Mouse (Mus musculus) cerebellum, adult 2 months (tissue): Measurements from ENCODE around the gene Atg4d. TPM values are rescaled to one million over a fixed set of nuclear protein-coding genes. Genes with fewer than 3 reads are reported as not detected.
"Not testable (repeated sequence)": the region's sequence is repeated elsewhere in the genome, so short reads cannot be mapped to it uniquely, and the experiment has no call there.

Experiments
- DNase-seq, 2 experiments: peaks; one replicate each; pipeline ENCODE4 v3.0.0; 2021
- H3K27ac ChIP-seq: fragments of 200-500 bp; 2 replicates; pipeline ENCODE4 v1.5.1; 2012; ENCODE audit warnings: low read length, control low read depth, inconsistent platforms; ENCODE audit not compliant: insufficient read depth
- H3K27me3 ChIP-seq: fragments of 200-500 bp; 2 replicates; pipeline ENCODE4 v1.6.1; 2012; ENCODE audit warnings: inconsistent platforms, mild to moderate bottlenecking, low read length, moderate library complexity; ENCODE audit not compliant: control insufficient read depth, insufficient read depth
- H3K4me1 ChIP-seq: fragments of 200-500 bp; 2 replicates; pipeline ENCODE4 v1.6.1; 2011; ENCODE audit warnings: low read length; ENCODE audit not compliant: control insufficient read depth, insufficient read depth
- H3K4me3 ChIP-seq: fragments of 200-500 bp; replicated peaks from 2 replicates; pipeline ENCODE3; 2011; ENCODE audit warnings: mild to moderate bottlenecking, low read depth, low read length, control low read depth; ENCODE audit not compliant: insufficient read depth
- CTCF ChIP-seq: fragments of 200-500 bp; IDR thresholded peaks from 2 replicates; pipeline ENCODE4 v1.5.1; 2011; ENCODE audit warnings: low read depth, mild to moderate bottlenecking, control low read depth, low read length, moderate library complexity, borderline replicate concordance; ENCODE audit not compliant: insufficient read depth
- POLR2A ChIP-seq: fragments of 200-500 bp; IDR thresholded peaks from 2 replicates; pipeline ENCODE4 v1.6.1; 2011; ENCODE audit warnings: low read length, control low read depth, borderline replicate concordance; ENCODE audit not compliant: insufficient read depth
- WGBS: fragments of 180-500 bp; shearing (Covaris S2); methylation state at CpG from one replicate; pipeline ENCODE4 v1.1.7; 2018; 5-methylcytosine and 5-hydroxymethylcytosine counted together
- polyA plus RNA-seq: library from polyadenylated mRNA; depleted of rRNA; stranded (reverse); fragments of >200 nt; gene quantifications from 2 replicates; pipeline ENCODE4 v1.2.3, GENCODE M21; 2012; rRNA removed

The Atg4d gene
- polyA plus RNA-seq: 70.9 and 72.4 TPM in 2 replicates

DNA sequence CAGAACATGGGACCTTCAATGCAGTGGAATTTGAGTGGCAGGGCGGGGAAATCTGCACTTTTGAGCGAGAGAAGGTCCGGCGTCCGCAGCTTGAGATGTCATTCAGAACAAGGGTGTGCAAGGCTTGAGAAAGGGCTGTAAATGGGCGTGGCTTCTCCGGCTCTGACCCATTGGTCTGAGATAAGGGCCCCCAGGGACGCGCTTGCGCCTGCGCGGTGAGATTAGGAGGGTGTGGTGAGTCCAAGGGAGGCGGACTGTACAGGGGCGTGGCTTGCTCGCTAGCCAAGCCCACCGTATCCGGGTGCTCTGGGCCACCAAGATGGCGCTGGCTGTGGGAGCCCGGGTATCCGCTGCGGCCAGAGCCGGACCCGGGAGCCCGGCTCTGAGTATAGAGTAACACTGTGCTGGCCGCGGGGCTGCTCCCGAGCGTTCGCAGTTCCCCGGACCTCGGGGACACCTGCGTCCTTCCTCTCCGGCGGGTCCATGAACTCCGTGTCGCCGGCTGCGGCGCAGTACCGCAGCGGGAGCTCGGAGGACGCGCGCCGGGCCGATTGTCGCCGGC is at the start of gene Atg4d:
Atg4d (plus strand) TSS at position 294 of the 562 bp plus-strand sequence.
- peak within 1 kb of the TSS; percentile 97 for H3K4me3 ChIP-seq
- under 1% methylated on average over 49 of the region's 49 CpGs for WGBS
- peak within 1 kb of the TSS; percentile 73 for H3K27ac ChIP-seq
- DNase-seq: peak; percentile 99 to 100
- peaks cover 8% of the 10 kb centered on the region for H3K4me1 ChIP-seq
- TF ChIP-seq POLR2A (peak; percentile 90), CTCF (no peak)
- no peaks in the 10 kb centered on the region for H3K27me3 ChIP-seq

GRCm38 (mm10) chr9:21216050-21216841 is 48.8 kb upstream of the Atg4d start:
- DNase-seq: no peak
- 66% methylated on average over 25 of the region's 25 CpGs for WGBS
- peaks cover 19% of the 10 kb centered on the region for H3K4me1 ChIP-seq
- no peak overlapping the region for H3K4me3 ChIP-seq
- TF ChIP-seq CTCF (no peak), POLR2A (no peak)
- H3K27me3 ChIP-seq: no peaks in the 10 kb centered on the region
- no peak overlapping the region for H3K27ac ChIP-seq

DNA sequence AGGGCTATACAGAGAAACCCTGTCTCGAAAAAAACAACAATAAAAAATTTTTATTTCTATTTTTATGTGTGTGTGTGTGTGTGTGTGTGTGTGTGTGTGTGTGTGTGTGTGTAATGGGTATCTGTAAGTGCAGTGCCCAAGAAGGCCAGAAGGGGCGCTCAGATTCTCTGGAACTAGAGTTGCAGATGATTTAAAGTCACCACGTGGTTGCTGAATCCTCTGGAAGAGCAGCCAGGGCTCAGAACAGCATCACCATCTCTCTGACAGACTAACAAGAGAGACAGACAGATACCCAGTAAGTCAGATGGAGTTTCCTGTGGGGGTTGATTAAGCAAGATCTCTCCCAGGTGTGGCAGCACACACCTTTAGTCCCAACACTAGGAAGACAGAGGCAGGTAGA is 45.3 kb upstream of the Atg4d start:
- H3K27me3 ChIP-seq: no peaks in the 10 kb centered on the region
- 39% methylated on average over 3 of the region's 3 CpGs for WGBS
- H3K27ac ChIP-seq: no peak overlapping the region
- DNase-seq: no peak
- H3K4me1 ChIP-seq: peaks cover 9% of the 10 kb centered on the region
- TF ChIP-seq POLR2A (no peak), CTCF (no peak)
- no peak overlapping the region for H3K4me3 ChIP-seq

DNA sequence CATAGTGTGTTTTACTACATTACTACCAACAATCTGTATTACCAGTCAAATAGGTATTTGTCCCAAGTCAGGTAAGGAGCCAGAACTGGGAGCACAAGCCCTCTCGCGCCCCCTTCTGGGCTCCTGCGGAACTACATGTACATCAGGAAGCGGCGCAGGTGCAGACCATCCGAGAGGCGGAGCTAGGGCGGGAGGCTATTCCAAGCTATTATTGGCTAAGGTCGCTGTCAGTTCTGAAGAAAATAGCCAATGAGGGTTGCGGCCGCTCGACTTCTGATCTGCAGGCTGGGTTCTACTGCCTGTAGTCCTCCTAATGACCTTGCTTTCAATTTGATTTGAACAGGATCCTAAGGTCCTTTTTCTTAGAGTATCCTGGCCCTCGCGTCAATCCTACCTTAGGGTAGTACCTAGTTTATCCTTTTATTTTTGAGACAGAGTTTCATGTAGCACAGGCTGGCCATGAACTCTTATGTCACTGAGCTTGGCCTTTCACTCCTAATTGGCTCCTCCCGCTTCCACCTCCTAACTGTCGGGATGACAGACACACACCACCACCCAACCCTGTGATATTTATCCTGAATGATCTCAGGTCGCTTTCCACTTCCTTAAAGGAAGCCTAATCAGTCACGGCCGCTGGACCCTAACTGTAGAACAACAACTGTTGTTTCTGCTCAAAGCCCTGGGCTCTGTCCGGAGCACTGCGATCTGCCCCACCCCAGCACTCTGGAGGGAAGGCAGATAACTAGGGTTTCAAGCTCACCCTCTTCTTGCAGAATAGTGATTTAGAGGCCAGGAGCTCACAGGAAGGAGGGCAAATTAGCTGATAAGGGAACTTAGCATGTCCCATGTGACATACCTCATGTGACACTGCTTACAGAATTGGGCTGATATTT is 44.4 kb upstream of the Atg4d start:
- 15% methylated on average over 21 of the region's 21 CpGs for WGBS
- H3K4me1 ChIP-seq: peaks cover 9% of the 10 kb centered on the region
- DNase-seq: peak; percentile 97 to 98
- TF ChIP-seq CTCF: peak; percentile 83
- peak; percentile 70; the same call in 1 of the 2 replicates for TF ChIP-seq POLR2A
- H3K4me3 ChIP-seq: peak overlapping the region; percentile 12
- H3K27ac ChIP-seq: peak overlapping the region; percentile 15; the same call in 1 of the 2 replicates
- no peaks in the 10 kb centered on the region for H3K27me3 ChIP-seq

DNA sequence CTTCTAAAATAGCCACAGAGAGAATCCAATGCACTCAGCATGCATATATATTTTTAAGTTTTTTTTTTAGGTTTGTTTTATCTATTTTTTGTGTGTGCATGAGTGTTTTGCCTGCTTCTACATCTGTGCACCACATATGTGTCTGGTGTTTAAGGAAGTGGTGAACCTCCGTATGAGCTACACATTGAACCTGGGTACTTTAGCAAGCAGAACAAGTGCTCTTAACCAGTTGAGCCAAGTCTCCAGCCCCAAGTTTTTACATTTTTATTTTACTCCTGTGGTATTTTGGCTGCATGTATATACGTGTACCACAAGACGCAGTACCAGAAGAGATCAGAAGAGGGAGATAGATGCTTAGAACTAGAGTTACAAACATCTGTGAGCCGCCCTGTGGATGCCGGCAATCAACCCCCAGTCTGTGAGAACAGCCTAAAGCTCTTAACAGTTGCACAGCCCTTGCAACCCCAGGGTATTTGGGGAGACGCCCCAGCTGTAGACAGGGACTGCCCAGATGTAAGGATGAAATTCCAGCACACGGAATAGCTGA is 43.6 kb upstream of the Atg4d start:
- peak in 1 of 2 experiments; percentile 54 for DNase-seq
- no peak overlapping the region for H3K27ac ChIP-seq
- H3K27me3 ChIP-seq: no peaks in the 10 kb centered on the region
- 23% methylated on average over 7 of the region's 7 CpGs for WGBS
- no peak overlapping the region for H3K4me3 ChIP-seq
- TF ChIP-seq CTCF (peak; percentile 42; the same call in 1 of the 2 replicates), POLR2A (no peak)
- H3K4me1 ChIP-seq: peaks cover 5% of the 10 kb centered on the region

GRCm38 (mm10) chr9:21223490-21223889 is 41.6 kb upstream of the Atg4d start:
- WGBS: 93% methylated on average over 2 of the region's 2 CpGs
- not testable (repeated sequence) for DNase-seq, H3K4me1 ChIP-seq, H3K4me3 ChIP-seq, H3K27me3 ChIP-seq, H3K27ac ChIP-seq

- H3K4me1 ChIP-seq: peaks cover 4% of the 10 kb centered on the region; the same call in 1 of the 2 replicates
- DNase-seq: no peak
- H3K27me3 ChIP-seq: no peaks in the 10 kb centered on the region
- 95% methylated on average over 6 of the region's 6 CpGs for WGBS
- TF ChIP-seq CTCF (no peak), POLR2A (no peak)
- no peak overlapping the region for H3K27ac ChIP-seq
- H3K4me3 ChIP-seq: no peak overlapping the region
Measured at GRCm38 (mm10) chr9:21223906-21224305, 41.2 kb upstream of the Atg4d start.
